Mouse (Mus musculus): ENCODE measurements around the gene Sass6. TPM values are rescaled to one million over a fixed set of nuclear protein-coding genes. Genes with fewer than 3 reads are reported as not detected.
A peak's percentile ranks its signal among the peaks of the same experiment; 100 is the strongest.
"Not testable (repeated sequence)": the region's sequence is repeated elsewhere in the genome, so short reads cannot be mapped to it uniquely, and the experiment has no call there.

Sass6 gene
- 11.4 and 15.3 TPM in 2 replicates for polyA plus RNA-seq (2015; fragmentation: Nextera tagmentation; extraction: Ambion mirVana)

DNA sequence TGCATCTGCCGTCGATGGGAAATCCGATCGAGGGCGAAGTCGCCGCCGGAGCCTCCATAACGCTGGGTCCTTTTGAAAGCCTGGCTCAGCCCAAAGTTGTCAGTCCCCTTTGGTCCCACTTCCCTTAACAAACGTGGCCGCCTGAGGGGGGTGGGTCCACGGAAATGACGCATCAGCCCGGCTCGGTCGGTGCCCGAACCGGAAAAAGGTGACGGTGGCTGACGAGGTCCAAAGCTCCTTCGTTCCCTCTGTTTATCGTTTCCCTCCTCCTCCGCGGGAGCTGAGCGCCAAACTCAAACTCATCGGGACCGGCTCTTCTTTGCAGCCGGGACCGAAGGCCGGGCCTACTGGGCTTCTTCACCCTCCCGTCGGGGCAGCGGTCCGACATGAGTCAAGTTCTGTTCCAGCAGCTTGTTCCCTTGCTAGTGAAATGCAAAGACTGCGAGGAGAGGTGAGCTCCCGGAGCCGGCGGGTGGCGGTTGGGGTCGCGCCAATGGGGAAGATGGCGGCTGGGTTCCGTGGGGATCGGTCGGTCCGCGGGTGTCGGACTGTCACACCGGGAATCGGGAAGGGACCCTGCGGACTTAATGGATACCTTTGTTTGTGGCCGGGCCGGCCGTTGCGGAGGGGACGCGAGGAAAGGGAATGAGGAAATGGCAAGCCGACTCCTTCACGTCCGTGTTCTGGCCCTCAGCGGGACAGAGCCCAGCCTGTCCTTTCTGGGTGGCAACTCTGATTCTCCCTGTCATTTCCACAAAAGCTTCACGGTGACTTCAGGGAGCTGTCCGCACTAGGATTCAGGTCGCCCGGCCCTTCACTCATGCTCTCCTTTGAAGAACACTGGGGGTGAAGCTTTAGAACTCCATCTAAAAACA is at the start of gene Sass6:
TSS of gene Sass6 (plus strand) at position 255 of the 875 bp plus-strand sequence.
- H3K36me3 ChIP-seq (ENCODE audit: control insufficient read depth, insufficient read depth, low read length), result peaks cover 11% of the 10 kb centered on the region; the same call in 1 of the 2 replicates
- ATAC-seq, result peak; percentile 99
- H3K4me1 ChIP-seq (ENCODE audit: control insufficient read depth, insufficient read depth, low read length), result peaks cover 13% of the 10 kb centered on the region
- peak within 1 kb of the TSS; percentile 73 for H3K9ac ChIP-seq (ENCODE audit: low read depth, low read length)
- peak within 1 kb of the TSS; percentile 84 for H3K27ac ChIP-seq (ENCODE audit: low read length)
- under 1% methylated on average over 65 of the region's 65 CpGs for WGBS
- H3K4me3 ChIP-seq (ENCODE audit: low read depth, low read length), result peak within 1 kb of the TSS; percentile 78
- no peaks in the 10 kb centered on the region for H3K9me3 ChIP-seq (replicated peaks; ENCODE audit: control insufficient read depth, low read length, poor library complexity, severe bottlenecking)
- H3K27me3 ChIP-seq (ENCODE audit: control insufficient read depth, insufficient read depth, low read depth, low read length), result no peaks in the 10 kb centered on the region
- peak within 1 kb of the TSS; percentile 78 for H3K4me2 ChIP-seq (ENCODE audit: low read length)

DNA sequence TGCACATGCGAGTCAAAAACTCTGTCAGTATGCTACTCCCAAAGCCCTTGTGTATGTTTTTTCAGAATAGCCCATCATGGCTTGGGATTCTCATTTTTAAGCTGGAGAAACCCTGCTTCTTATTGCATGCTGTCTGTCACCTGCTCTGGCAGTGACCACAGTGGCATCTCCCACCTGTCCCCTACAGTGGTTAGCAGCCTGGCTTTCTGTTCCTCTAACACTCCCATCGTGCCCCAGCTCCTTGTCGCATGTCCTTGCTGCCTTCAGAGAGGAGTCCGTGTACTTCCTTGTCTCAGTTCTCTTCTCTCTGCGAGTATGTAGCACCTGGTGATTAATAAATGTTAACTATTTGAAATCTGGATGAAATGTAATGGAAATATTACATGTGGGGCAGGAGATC is 47.4 kb upstream of the Sass6 start:
- Histone ChIP-seq H3K9ac (ENCODE audit: low read depth, low read length) (no peak overlapping the region), H3K4me2 (ENCODE audit: low read length) (no peak overlapping the region), H3K27ac (ENCODE audit: low read length) (no peak overlapping the region), H3K4me3 (ENCODE audit: low read depth, low read length) (no peak overlapping the region), H3K27me3 (ENCODE audit: control insufficient read depth, insufficient read depth, low read depth, low read length) (no peaks in the 10 kb centered on the region), H3K36me3 (ENCODE audit: control insufficient read depth, insufficient read depth, low read length) (0 out of 2 replicates have a peak, but pooled peaks cover 2% of the 10 kb centered on the region), H3K4me1 (ENCODE audit: control insufficient read depth, insufficient read depth, low read length) (no peaks in the 10 kb centered on the region), H3K9me3 (replicated peaks; ENCODE audit: control insufficient read depth, low read length, poor library complexity, severe bottlenecking) (no peaks in the 10 kb centered on the region)
- 95% methylated on average over 5 of the region's 5 CpGs for WGBS
- no peak for ATAC-seq

DNA sequence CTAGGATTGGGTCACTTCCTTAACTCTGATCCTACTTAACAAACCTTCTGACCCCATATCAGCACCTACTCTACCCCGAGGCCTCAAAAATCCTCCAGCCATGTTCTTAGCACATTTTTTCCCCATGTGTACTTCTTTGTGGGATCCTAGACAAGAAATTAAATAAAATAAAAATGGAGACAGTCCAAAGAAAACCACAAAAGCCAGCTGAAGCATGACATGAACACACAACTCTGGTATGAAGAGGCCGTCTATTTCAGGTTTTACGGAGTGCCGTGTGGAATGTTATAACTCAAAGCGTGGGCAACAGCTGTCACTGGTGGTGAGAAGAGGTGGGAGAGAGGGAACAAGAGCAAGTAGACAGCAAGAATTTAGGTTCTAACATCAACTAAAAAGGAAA is 43.4 kb upstream of the Sass6 start:
- H3K27ac ChIP-seq (ENCODE audit: low read length), result no peak overlapping the region
- 96% methylated on average over 5 of the region's 5 CpGs for WGBS
- ATAC-seq, result no peak
- no peak overlapping the region for H3K4me3 ChIP-seq (ENCODE audit: low read depth, low read length)
- H3K4me1 ChIP-seq (ENCODE audit: control insufficient read depth, insufficient read depth, low read length), result no peaks in the 10 kb centered on the region
- H3K36me3 ChIP-seq (ENCODE audit: control insufficient read depth, insufficient read depth, low read length), result 0 out of 2 replicates have a peak, but pooled peaks cover 2% of the 10 kb centered on the region
- H3K27me3 ChIP-seq (ENCODE audit: control insufficient read depth, insufficient read depth, low read depth, low read length), result no peaks in the 10 kb centered on the region
- no peak overlapping the region for H3K9ac ChIP-seq (ENCODE audit: low read depth, low read length)
- H3K9me3 ChIP-seq (replicated peaks; ENCODE audit: control insufficient read depth, low read length, poor library complexity, severe bottlenecking), result no peaks in the 10 kb centered on the region
- H3K4me2 ChIP-seq (ENCODE audit: low read length), result no peak overlapping the region

DNA sequence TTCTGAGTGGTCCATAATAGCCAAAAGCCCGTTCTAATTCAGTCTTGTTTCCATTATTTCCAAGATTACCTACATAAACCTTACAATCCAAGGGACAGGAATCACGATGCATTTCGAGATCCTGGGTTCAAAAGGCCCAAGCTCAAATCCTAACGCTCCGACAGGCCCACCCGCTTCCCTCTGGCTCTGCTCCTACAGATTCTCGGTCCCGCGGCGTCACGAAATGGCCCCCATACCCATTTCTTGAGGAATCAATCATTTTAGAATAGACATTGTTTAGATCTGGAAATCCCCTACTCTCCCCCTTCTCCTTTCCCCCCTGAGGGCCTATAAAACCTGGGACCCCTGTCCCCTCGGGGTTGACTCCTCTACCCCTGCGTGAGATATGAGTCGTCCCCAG is 33.5 kb upstream of the Sass6 start:
- H3K4me1 ChIP-seq (ENCODE audit: control insufficient read depth, insufficient read depth, low read length); H3K4me3 ChIP-seq (ENCODE audit: low read depth, low read length); H3K4me2 ChIP-seq (ENCODE audit: low read length); H3K27me3 ChIP-seq (ENCODE audit: control insufficient read depth, insufficient read depth, low read depth, low read length); H3K27ac ChIP-seq (ENCODE audit: low read length); H3K36me3 ChIP-seq (ENCODE audit: control insufficient read depth, insufficient read depth, low read length); H3K9me3 ChIP-seq (replicated peaks; ENCODE audit: control insufficient read depth, low read length, poor library complexity, severe bottlenecking); ATAC-seq; H3K9ac ChIP-seq (ENCODE audit: low read depth, low read length): not testable (repeated sequence)
- 98% methylated on average over 13 of the region's 14 CpGs for WGBS

DNA sequence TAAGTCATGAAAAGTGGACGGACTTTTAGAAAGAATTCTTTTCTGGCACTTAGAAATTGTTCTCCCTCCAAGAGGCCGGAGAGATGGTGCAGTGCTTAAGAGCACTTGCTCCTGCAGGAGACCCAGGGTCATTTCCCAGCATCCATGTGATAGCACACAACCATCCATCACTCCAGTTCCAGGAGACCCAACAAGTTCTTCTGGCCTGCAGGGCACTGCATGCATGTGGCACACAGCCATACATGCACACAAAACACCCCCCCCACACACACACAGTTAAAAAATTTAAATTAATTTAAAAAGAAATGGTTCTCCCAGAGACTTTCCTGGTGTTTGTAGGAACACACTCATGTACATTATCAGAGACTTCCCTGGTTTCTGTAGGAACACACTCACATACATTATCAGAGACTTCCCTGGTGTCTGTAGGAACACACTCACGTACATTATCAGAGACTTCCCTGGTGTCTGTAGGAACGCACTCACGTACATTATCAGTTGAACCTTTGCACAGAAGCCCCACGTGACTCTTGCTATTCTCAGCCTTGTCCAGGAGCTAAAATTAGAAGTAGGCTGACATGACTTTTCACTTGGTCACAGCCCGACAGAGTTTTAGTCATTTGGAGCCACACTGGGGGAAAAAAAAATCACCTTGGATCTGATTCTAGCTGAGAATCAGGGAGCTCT is 32.2 kb upstream of the Sass6 start, which contains the start of gene Lrrc39:
TSS of gene Lrrc39 (plus strand) at position 566 of the 687 bp plus-strand sequence.
- ATAC-seq, result no peak
- H3K9ac ChIP-seq (ENCODE audit: low read depth, low read length), result no peak within 1 kb of the TSS
- H3K4me1 ChIP-seq (ENCODE audit: control insufficient read depth, insufficient read depth, low read length), result no peaks in the 10 kb centered on the region
- no peaks in the 10 kb centered on the region for H3K9me3 ChIP-seq (replicated peaks; ENCODE audit: control insufficient read depth, low read length, poor library complexity, severe bottlenecking)
- H3K4me2 ChIP-seq (ENCODE audit: low read length), result no peak within 1 kb of the TSS
- H3K36me3 ChIP-seq (ENCODE audit: control insufficient read depth, insufficient read depth, low read length), result no peaks in the 10 kb centered on the region
- H3K27ac ChIP-seq (ENCODE audit: low read length), result no peak within 1 kb of the TSS
- whole genome bisulfite sequencing, result 89% methylated on average over 7 of the region's 7 CpGs
- no peak within 1 kb of the TSS for H3K4me3 ChIP-seq (ENCODE audit: low read depth, low read length)
- no peaks in the 10 kb centered on the region for H3K27me3 ChIP-seq (ENCODE audit: control insufficient read depth, insufficient read depth, low read depth, low read length)

DNA sequence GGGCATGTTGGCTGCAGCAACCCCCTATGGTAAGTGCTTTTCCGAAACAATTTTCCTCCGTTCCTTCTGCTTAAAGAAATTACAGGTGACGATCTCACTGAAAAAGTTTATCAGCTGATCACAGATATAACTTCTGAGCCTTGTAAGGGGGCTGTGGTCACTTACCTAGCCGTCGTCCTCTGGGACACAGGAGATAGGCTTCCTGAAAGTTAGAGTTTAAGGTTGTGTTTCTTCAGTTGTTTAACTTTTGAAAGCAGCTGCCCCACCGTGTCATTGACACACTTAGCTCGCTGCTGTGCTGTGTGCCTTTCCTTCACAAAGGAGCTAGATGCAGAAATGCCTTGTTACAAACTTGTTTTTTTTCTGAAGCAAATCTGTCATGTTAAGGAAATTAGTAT is 31.7 kb upstream of the Sass6 start:
- no peaks in the 10 kb centered on the region for H3K9me3 ChIP-seq (replicated peaks; ENCODE audit: control insufficient read depth, low read length, poor library complexity, severe bottlenecking)
- no peak overlapping the region for H3K4me3 ChIP-seq (ENCODE audit: low read depth, low read length)
- H3K27me3 ChIP-seq (ENCODE audit: control insufficient read depth, insufficient read depth, low read depth, low read length), result no peaks in the 10 kb centered on the region
- WGBS, result 82% methylated on average over 7 of the region's 7 CpGs
- H3K36me3 ChIP-seq (ENCODE audit: control insufficient read depth, insufficient read depth, low read length), result no peaks in the 10 kb centered on the region
- H3K9ac ChIP-seq (ENCODE audit: low read depth, low read length), result no peak overlapping the region
- H3K4me2 ChIP-seq (ENCODE audit: low read length), result no peak overlapping the region
- no peaks in the 10 kb centered on the region for H3K4me1 ChIP-seq (ENCODE audit: control insufficient read depth, insufficient read depth, low read length)
- no peak for ATAC-seq
- no peak overlapping the region for H3K27ac ChIP-seq (ENCODE audit: low read length)

DNA sequence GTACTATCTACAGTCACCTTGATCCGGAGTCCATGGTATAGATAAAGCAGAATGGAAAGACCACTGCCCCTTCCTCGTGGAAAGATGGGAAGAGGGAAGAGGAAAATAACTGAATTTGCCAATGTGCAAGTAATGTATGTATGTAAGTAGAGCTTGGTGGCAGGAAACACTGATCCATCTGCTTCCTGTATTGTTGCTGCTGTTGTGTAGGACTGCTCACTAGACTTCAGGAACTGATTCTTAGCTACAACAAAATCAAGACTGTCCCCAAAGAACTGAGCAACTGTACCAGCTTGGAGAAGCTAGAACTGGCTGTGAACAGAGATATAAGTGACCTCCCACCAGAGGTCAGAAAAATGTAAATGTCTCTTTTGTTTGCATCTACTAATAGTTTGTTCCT is 24.2 kb upstream of the Sass6 start:
- no peaks in the 10 kb centered on the region for H3K9me3 ChIP-seq (replicated peaks; ENCODE audit: control insufficient read depth, low read length, poor library complexity, severe bottlenecking)
- H3K4me2 ChIP-seq (ENCODE audit: low read length), result no peak overlapping the region
- ATAC-seq, result no peak
- H3K4me3 ChIP-seq (ENCODE audit: low read depth, low read length), result no peak overlapping the region
- 84% methylated on average over 2 of the region's 2 CpGs for WGBS
- H3K4me1 ChIP-seq (ENCODE audit: control insufficient read depth, insufficient read depth, low read length), result no peaks in the 10 kb centered on the region
- H3K36me3 ChIP-seq (ENCODE audit: control insufficient read depth, insufficient read depth, low read length), result no peaks in the 10 kb centered on the region
- H3K27me3 ChIP-seq (ENCODE audit: control insufficient read depth, insufficient read depth, low read depth, low read length), result no peaks in the 10 kb centered on the region
- H3K9ac ChIP-seq (ENCODE audit: low read depth, low read length), result no peak overlapping the region
- no peak overlapping the region for H3K27ac ChIP-seq (ENCODE audit: low read length)

DNA sequence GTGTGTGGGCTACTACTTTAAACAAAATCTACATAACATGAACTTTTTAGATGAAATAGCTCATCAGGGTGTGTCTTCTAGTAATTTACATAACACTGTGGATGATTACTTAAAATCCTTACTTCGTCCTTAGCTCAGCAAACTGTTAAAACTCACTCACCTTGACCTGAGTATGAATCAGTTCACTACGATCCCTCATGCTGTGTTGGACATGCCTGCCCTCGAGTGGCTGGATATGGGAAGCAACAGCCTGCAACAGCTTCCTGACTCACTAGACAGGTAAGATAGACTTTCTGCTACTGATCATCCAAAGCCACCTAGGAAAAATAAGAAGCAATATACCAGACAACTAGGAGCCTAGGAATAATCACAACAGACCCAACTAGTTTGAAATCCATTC is 17.5 kb upstream of the Sass6 start:
- H3K4me1 ChIP-seq (ENCODE audit: control insufficient read depth, insufficient read depth, low read length), result no peaks in the 10 kb centered on the region
- H3K4me2 ChIP-seq (ENCODE audit: low read length), result no peak overlapping the region
- no peak overlapping the region for H3K4me3 ChIP-seq (ENCODE audit: low read depth, low read length)
- no peak overlapping the region for H3K9ac ChIP-seq (ENCODE audit: low read depth, low read length)
- H3K36me3 ChIP-seq (ENCODE audit: control insufficient read depth, insufficient read depth, low read length), result peaks cover 3% of the 10 kb centered on the region
- ATAC-seq, result no peak
- H3K27ac ChIP-seq (ENCODE audit: low read length), result no peak overlapping the region
- no peaks in the 10 kb centered on the region for H3K27me3 ChIP-seq (ENCODE audit: control insufficient read depth, insufficient read depth, low read depth, low read length)
- 62% methylated on average over 3 of the region's 3 CpGs for WGBS
- H3K9me3 ChIP-seq (replicated peaks; ENCODE audit: control insufficient read depth, low read length, poor library complexity, severe bottlenecking), result no peaks in the 10 kb centered on the region

DNA sequence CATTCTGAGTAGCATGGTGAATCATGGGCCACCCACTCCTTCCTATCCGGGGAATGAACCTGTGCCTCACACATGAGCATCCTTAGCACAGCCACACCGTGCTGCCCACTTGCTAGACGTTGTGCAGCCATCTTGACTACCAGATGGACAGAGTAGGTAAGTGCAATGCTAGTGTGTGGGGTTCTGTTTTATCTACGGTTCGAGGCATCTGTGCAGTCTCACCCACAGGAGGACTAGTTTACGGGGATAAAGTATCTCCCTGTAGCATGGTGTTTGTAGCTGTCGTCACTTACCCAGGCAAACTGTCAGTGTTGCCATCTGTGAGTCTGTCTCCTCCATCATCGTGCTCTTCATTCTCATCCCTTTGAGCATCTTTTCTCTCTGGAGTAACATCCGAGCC is 12.6 kb upstream of the Sass6 start:
- 99% methylated on average over 9 of the region's 9 CpGs for WGBS
- Histone ChIP-seq H3K36me3 (ENCODE audit: control insufficient read depth, insufficient read depth, low read length) (peaks cover 15% of the 10 kb centered on the region), H3K4me2 (ENCODE audit: low read length) (no peak overlapping the region), H3K27me3 (ENCODE audit: control insufficient read depth, insufficient read depth, low read depth, low read length) (no peaks in the 10 kb centered on the region), H3K9ac (ENCODE audit: low read depth, low read length) (no peak overlapping the region), H3K4me3 (ENCODE audit: low read depth, low read length) (no peak overlapping the region), H3K9me3 (replicated peaks; ENCODE audit: control insufficient read depth, low read length, poor library complexity, severe bottlenecking) (no peaks in the 10 kb centered on the region), H3K4me1 (ENCODE audit: control insufficient read depth, insufficient read depth, low read length) (no peaks in the 10 kb centered on the region), H3K27ac (ENCODE audit: low read length) (no peak overlapping the region)
- ATAC-seq, result no peak

All from midbrain, embryonic 16.5 days (tissue).